Mouse (Mus musculus) mouse trophoblast stem cell (cell line): Measurements from ENCODE around the gene Gm5592.
"Not testable (repeated sequence)": the region's sequence is repeated elsewhere in the genome, so short reads cannot be mapped to it uniquely, and the experiment has no call there.

Source experiments
- in situ Hi-C, 2 experiments: fragments of 300-500 bp; cut with MseI, MboI; formaldehyde crosslinking; loops; 2 replicates in 1 of 2; 3 replicates in 1 of 2; pipeline ENCODE4 v1.15.1; 2025

Gm5592 gene

DNA sequence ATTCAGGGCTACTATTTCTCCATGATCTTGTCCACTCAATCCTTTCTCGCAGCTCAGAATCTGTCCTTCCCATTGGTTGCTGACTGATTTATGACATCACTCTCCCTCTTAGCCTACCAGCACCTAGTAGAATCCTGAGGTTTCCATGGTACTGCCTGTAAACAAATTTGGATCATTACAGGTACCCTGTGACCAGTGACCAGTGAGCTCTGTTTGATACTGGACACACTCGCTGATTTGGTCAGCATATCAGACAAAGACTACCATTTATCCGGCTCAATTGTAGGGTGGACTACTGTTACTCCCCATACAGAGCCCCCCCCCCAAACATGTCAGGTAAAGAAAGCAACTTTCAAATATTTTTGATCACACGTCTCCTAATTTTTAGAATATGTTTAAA lies at the start of gene Gm5592:
Gene Gm5592 (plus strand): TSS at position 301 of the 400 bp plus-strand sequence.
- in situ Hi-C loops: not testable (repeated sequence)

GRCm38 (mm10) chr7:41155806-41156205 lies 2.2 kb downstream of the Gm5592 start:
- in situ Hi-C loops: not testable (repeated sequence)

DNA sequence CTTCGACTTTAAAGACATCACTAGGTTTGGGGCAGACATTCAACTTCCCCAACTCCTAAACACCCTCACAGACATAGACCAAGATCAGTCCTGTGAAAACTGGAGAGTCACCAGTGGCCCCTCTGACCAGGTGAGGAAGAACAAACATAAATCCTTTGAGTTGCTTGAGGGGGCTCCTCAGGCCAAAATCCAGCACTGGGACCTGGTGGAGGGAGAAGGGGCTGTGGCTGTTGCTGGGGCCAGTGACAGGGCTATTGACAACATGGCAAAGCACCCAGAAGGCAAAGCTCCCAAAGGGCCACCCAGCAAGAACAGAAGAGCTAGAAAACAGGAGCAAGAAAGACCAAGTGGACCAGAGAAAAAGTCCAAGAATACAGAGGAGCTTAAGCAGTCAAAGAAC lies 4.2 kb downstream of the Gm5592 start:
- in situ Hi-C loops: not testable (repeated sequence)

DNA sequence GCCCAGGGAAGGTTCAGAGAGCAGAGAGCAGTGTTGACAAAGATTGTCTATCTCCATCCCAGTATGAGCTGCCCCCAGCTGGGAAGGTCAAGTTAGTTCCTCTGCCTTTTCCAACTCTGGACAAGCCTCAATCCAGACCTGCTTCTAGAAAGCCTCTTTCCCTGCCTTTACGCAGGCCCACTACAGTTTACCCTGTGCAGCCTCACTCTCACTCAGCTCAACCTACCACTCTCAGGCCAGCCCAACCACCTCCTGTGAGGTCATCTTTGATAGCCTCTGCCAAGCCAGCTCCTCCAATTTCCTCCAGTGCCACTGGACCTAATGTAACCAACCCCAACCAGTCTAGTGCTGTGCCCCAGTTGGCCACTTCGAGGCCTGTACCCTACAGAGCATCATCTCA lies 4.9 kb downstream of the Gm5592 start:
- in situ Hi-C loops: not testable (repeated sequence)

DNA sequence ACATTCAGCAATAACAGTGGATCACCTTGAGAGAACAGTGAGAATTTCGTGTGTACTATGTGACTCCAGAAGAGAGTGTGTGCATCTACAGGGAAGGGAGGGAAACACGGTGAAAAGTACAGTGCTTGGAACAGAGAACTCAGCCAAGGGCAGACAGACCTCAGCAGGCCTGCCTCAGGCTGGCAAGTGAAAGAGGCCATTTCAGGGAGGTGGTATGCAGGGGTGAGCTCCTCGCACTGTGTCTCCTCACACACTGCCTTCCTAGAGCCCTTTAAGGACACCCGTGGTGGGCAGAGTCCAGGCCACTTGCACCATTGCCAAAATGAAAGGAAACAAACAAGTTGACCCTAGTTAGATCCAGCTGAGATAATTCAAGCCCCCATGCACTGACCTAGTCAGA lies 40.0 kb downstream of the Gm5592 start:
- in situ Hi-C loops: loop anchor here in 1 of 2 experiments (10.0 kb wide), 2 partner anchors 89 to 121 kb away; no protein-coding TSS in a partner anchor
